Mouse (Mus musculus) MEL (cell line): Measurements from ENCODE around the gene Snx29. TPM values are rescaled to one million over a fixed set of nuclear protein-coding genes. Genes with fewer than 3 reads are reported as not detected.

Source experiments
- DNase-seq: peaks from one replicate; pipeline ENCODE4 v3.0.0; 2011; ENCODE audit warnings: low read depth, low spot score
- H3K27ac ChIP-seq: 2 replicates; pipeline ENCODE4 v1.5.1; 2012; ENCODE audit warnings: low read depth, mild to moderate bottlenecking, control low read depth, low read length, moderate library complexity; ENCODE audit not compliant: control insufficient read depth
- H3K27me3 ChIP-seq, 2 experiments: fragments of 150-350 bp in 1 of 2; sonication (generic) in 1 of 2; 2 replicates each; pipeline ENCODE4 v1.6.1; 2012; ENCODE audit warnings: low read length in 2 of 2, mild to moderate bottlenecking in 2 of 2, improper control_type of control experiment in 1 of 2, moderate library complexity in 1 of 2; ENCODE audit not compliant: insufficient read depth in 2 of 2, control insufficient read depth in 1 of 2
- H3K36me3 ChIP-seq, 2 experiments: 2 replicates each; pipeline ENCODE4 v1.6.1; 2012 to 2014; ENCODE audit warnings: low read length in 2 of 2, improper control_type of control experiment in 1 of 2, inconsistent platforms in 1 of 2, mild to moderate bottlenecking in 1 of 2; ENCODE audit not compliant: insufficient read depth in 2 of 2, control insufficient read depth in 1 of 2
- H3K4me1 ChIP-seq, 2 experiments: fragments of 150-350 bp in 1 of 2; sonication (generic) in 1 of 2; 2 replicates each; pipeline ENCODE4 v1.6.1; 2012; ENCODE audit warnings: low read length in 2 of 2, improper control_type of control experiment in 1 of 2, mild to moderate bottlenecking in 1 of 2; ENCODE audit not compliant: insufficient read depth in 2 of 2, control insufficient read depth in 1 of 2
- H3K4me3 ChIP-seq, 2 experiments: fragments of 150-350 bp in 1 of 2; sonication (generic) in 1 of 2; 2 replicates each; pipeline ENCODE4 v1.5.1; 2012; ENCODE audit warnings: low read depth in 2 of 2, low read length in 2 of 2, mild to moderate bottlenecking in 2 of 2, moderate library complexity in 2 of 2, control low read depth in 1 of 2, improper control_type of control experiment in 1 of 2; ENCODE audit not compliant: control insufficient read depth in 1 of 2, insufficient read depth in 1 of 2
- H3K79me2 ChIP-seq: 2 replicates; pipeline ENCODE4 v1.6.1; 2012; ENCODE audit warnings: mild to moderate bottlenecking, low read length, moderate library complexity; ENCODE audit not compliant: control insufficient read depth, poor library complexity, insufficient read depth
- H3K9ac ChIP-seq: 2 replicates; pipeline ENCODE4 v1.6.1; 2012; ENCODE audit warnings: low read depth, mild to moderate bottlenecking, control low read depth, low read length, moderate library complexity; ENCODE audit not compliant: control insufficient read depth, poor library complexity, severe bottlenecking
- H3K9me3 ChIP-seq: fragments of 150-350 bp; sonication (generic); replicated peaks from 2 replicates; pipeline ENCODE4 v1.6.1; 2012; ENCODE audit warnings: mild to moderate bottlenecking, low read length, improper control_type of control experiment, moderate library complexity; ENCODE audit not compliant: insufficient read depth
- BHLHE40 ChIP-seq: IDR thresholded peaks from 2 replicates; pipeline ENCODE4 v1.6.1; 2012; ENCODE audit warnings: low read depth, mild to moderate bottlenecking, inconsistent platforms, low read length, improper control_type of control experiment, borderline replicate concordance
- CHD2 ChIP-seq: IDR thresholded peaks from 2 replicates; pipeline ENCODE4 v1.6.1; 2011; ENCODE audit warnings: low read length, improper control_type of control experiment
- CTCF ChIP-seq, 3 experiments: IDR thresholded peaks in 2 of 3; conservative IDR thresholded peaks in 1 of 3; 2 replicates each; pipeline ENCODE4 v1.5.1; 2011 to 2012; ENCODE audit warnings: low read length in 3 of 3, low read depth in 2 of 3, mild to moderate bottlenecking in 2 of 3, improper control_type of control experiment in 1 of 3, inconsistent platforms in 1 of 3, mixed read lengths in 1 of 3, moderate library complexity in 1 of 3; ENCODE audit not compliant: control insufficient read depth in 1 of 3, insufficient read depth in 1 of 3, poor library complexity in 1 of 3, severe bottlenecking in 1 of 3
- ELF1 ChIP-seq: IDR thresholded peaks from 2 replicates; pipeline ENCODE4 v1.6.1; 2014; ENCODE audit warnings: low read depth, mild to moderate bottlenecking, inconsistent platforms, low read length, improper control_type of control experiment, moderate library complexity
- EP300 ChIP-seq, 2 experiments: IDR thresholded peaks; 2 replicates each; pipeline ENCODE4 v1.6.1; 2011; ENCODE audit warnings: improper control_type of control experiment in 2 of 2, low read length in 2 of 2, low read depth in 1 of 2, mild to moderate bottlenecking in 1 of 2
- ETS1 ChIP-seq: IDR thresholded peaks from 2 replicates; pipeline ENCODE4 v1.6.1; 2012; ENCODE audit warnings: low read depth, mild to moderate bottlenecking, inconsistent platforms, low read length, improper control_type of control experiment, moderate library complexity
- GABPA ChIP-seq: IDR thresholded peaks from 2 replicates; pipeline ENCODE4 v1.6.1; 2012; ENCODE audit warnings: low read depth, mild to moderate bottlenecking, inconsistent platforms, low read length, improper control_type of control experiment, moderate library complexity
- GATA1 ChIP-seq: IDR thresholded peaks from 2 replicates; pipeline ENCODE4 v1.6.1; 2011; ENCODE audit warnings: low read depth, low read length, improper control_type of control experiment
- HCFC1 ChIP-seq: IDR thresholded peaks from 2 replicates; pipeline ENCODE4 v1.6.1; 2012; ENCODE audit warnings: low read depth, mild to moderate bottlenecking, inconsistent platforms, low read length, improper control_type of control experiment, moderate library complexity
- JUND ChIP-seq: IDR thresholded peaks from 2 replicates; pipeline ENCODE4 v1.6.1; 2011; ENCODE audit warnings: low read depth, mild to moderate bottlenecking, improper control_type of control experiment, low read length
- KAT2A ChIP-seq: conservative IDR thresholded peaks from 2 replicates; pipeline ENCODE4 v1.6.1; 2012; ENCODE audit warnings: low read depth, low read length, improper control_type of control experiment, inconsistent platforms
- MAZ ChIP-seq: IDR thresholded peaks from 2 replicates; pipeline ENCODE4 v1.6.1; 2012; ENCODE audit warnings: low read depth, mild to moderate bottlenecking, inconsistent platforms, low read length, improper control_type of control experiment
- MEF2A ChIP-seq: IDR thresholded peaks from 2 replicates; pipeline ENCODE4 v1.6.1; 2014; ENCODE audit warnings: low read depth, mild to moderate bottlenecking, inconsistent platforms, low read length, improper control_type of control experiment; ENCODE audit not compliant: poor library complexity, insufficient replicate concordance, severe bottlenecking; ENCODE audit errors: extremely low read depth
- MXI1 ChIP-seq: IDR thresholded peaks from 2 replicates; pipeline ENCODE4 v1.6.1; 2011; ENCODE audit warnings: mild to moderate bottlenecking, low read depth, low read length, improper control_type of control experiment
- MYB ChIP-seq: IDR thresholded peaks from 2 replicates; pipeline ENCODE4 v1.6.1; 2011; ENCODE audit warnings: mild to moderate bottlenecking, low read depth, low read length, improper control_type of control experiment
- POLR2A ChIP-seq, 2 experiments: IDR thresholded peaks; 2 replicates each; pipeline ENCODE4 v1.6.1; 2011 to 2012; ENCODE audit warnings: low read length in 2 of 2, mild to moderate bottlenecking in 2 of 2, control low read depth in 1 of 2, improper control_type of control experiment in 1 of 2, low read depth in 1 of 2, moderate library complexity in 1 of 2; ENCODE audit not compliant: control insufficient read depth in 1 of 2, insufficient read depth in 1 of 2, poor library complexity in 1 of 2
- POLR2AphosphoS2 ChIP-seq: IDR thresholded peaks from 2 replicates; pipeline ENCODE4 v1.6.1; 2011; ENCODE audit warnings: low read length, improper control_type of control experiment
- RAD21 ChIP-seq: IDR thresholded peaks from 2 replicates; pipeline ENCODE4 v1.6.1; 2011; ENCODE audit warnings: mild to moderate bottlenecking, low read depth, low read length, improper control_type of control experiment
- RCOR1 ChIP-seq: IDR thresholded peaks from 2 replicates; pipeline ENCODE4 v1.6.1; 2012; ENCODE audit warnings: low read depth, mild to moderate bottlenecking, inconsistent platforms, low read length, improper control_type of control experiment
- SMC3 ChIP-seq: IDR thresholded peaks from 2 replicates; pipeline ENCODE4 v1.6.1; 2011; ENCODE audit warnings: low read depth, low read length, improper control_type of control experiment
- TBP ChIP-seq: IDR thresholded peaks from 2 replicates; pipeline ENCODE4 v1.8.0; 2011; ENCODE audit warnings: low read depth, low read length, improper control_type of control experiment
- TCF12 ChIP-seq: IDR thresholded peaks from 2 replicates; pipeline ENCODE4 v1.6.1; 2014; ENCODE audit warnings: low read depth, mild to moderate bottlenecking, inconsistent platforms, low read length, improper control_type of control experiment, moderate library complexity
- UBTF ChIP-seq: IDR thresholded peaks from 2 replicates; pipeline ENCODE4 v1.6.1; 2012; ENCODE audit warnings: low read depth, mild to moderate bottlenecking, inconsistent platforms, low read length, improper control_type of control experiment, moderate library complexity, borderline replicate concordance; ENCODE audit not compliant: insufficient read depth
- USF1 ChIP-seq: IDR thresholded peaks from 2 replicates; pipeline ENCODE4 v1.6.1; 2014; ENCODE audit warnings: low read depth, mild to moderate bottlenecking, inconsistent platforms, low read length, improper control_type of control experiment, moderate library complexity
- USF2 ChIP-seq, 2 experiments: IDR thresholded peaks; 2 replicates each; pipeline ENCODE4 v1.6.1; 2011 to 2012; ENCODE audit warnings: improper control_type of control experiment in 2 of 2, low read length in 2 of 2, borderline replicate concordance in 1 of 2, inconsistent platforms in 1 of 2, low read depth in 1 of 2, mild to moderate bottlenecking in 1 of 2; ENCODE audit not compliant: insufficient read depth in 1 of 2
- ZNF384 ChIP-seq: IDR thresholded peaks from 2 replicates; pipeline ENCODE4 v1.6.1; 2012; ENCODE audit warnings: low read depth, mild to moderate bottlenecking, inconsistent platforms, low read length, improper control_type of control experiment
- polyA plus RNA-seq, 2 experiments: library from polyadenylated mRNA; stranded (reverse) in 1 of 2; unstranded in 1 of 2; fragments of >175 nt in 1 of 2; fragments of >200 nt in 1 of 2; gene quantifications; 2 replicates each; pipeline versions ENCODE4 v1.2.1 to v1.2.4; 2012; ENCODE audit warnings: low replicate concordance in 2 of 2, low read depth in 1 of 2; ENCODE audit not compliant: insufficient read length in 2 of 2, insufficient read depth in 1 of 2, missing spikeins in 1 of 2
- total RNA-seq: library from RNA; depleted of rRNA; stranded (reverse); fragments of 300-350 nt; gene quantifications from 2 replicates; pipeline ENCODE4 v1.2.3, GENCODE M21; 2012

The Snx29 gene
- total and polyA plus RNA-seq, 3 experiments = 0.72 to 0.73 TPM; not detected in 1

DNA sequence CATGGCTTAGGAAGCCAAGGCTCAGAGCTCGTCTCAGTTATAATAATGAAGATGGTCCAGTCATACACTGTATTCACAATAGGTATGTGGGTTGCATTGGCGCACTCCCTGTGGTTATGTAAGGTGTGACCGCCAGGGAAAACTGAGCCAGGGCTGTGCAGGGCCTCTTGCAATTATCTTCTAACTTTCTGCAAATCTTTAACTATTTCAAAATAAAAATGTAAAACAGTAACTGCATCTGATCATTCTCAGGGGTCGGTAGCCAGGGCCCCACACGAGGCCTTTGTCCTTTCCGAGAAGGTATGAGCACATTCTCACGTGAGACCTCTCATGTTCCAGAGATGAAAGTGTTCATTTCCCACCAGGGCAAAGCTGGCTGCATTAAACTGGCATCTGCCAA is 185.6 kb downstream of the Snx29 start:
- DNase-seq = no peak
- no peak overlapping the region for H3K4me3 ChIP-seq
- no peaks in the 10 kb centered on the region for H3K4me1 ChIP-seq
- no peaks in the 10 kb centered on the region; a peak in 1 of 4 replicates for H3K27me3 ChIP-seq
- no peaks in the 10 kb centered on the region for H3K79me2 ChIP-seq
- H3K27ac ChIP-seq = no peak overlapping the region
- H3K9ac ChIP-seq = no peak overlapping the region
- no peaks in the 10 kb centered on the region for H3K9me3 ChIP-seq
- no peaks in the 10 kb centered on the region for H3K36me3 ChIP-seq
- TF ChIP-seq BHLHE40 = no peak
- no peak for TF ChIP-seq SMC3
- no peak for TF ChIP-seq EP300 (IDR thresholded peaks at IDR 0.05; ENCODE audit: low read depth in 1 of 2, low read length in 2 of 2)
- no peak for TF ChIP-seq HCFC1
- no peak for TF ChIP-seq JUND
- no peak for TF ChIP-seq ELF1
- TF ChIP-seq MEF2A = no peak
- no peak for TF ChIP-seq MAZ
- no peak for TF ChIP-seq TBP
- TF ChIP-seq CTCF (IDR thresholded peaks at IDR 0.05 in 2 of 3, conservative IDR thresholded peaks at IDR 0.05 in 1 of 3; ENCODE audit: control insufficient read depth in 1 of 3, insufficient read depth in 1 of 3, low read depth in 2 of 3, low read length in 3 of 3, poor library complexity in 1 of 3, severe bottlenecking in 1 of 3) = no peak
- no peak for TF ChIP-seq UBTF
- no peak for TF ChIP-seq RCOR1
- no peak for TF ChIP-seq KAT2A
- TF ChIP-seq POLR2A (IDR thresholded peaks at IDR 0.05; ENCODE audit: control insufficient read depth in 1 of 2, insufficient read depth in 1 of 2, low read depth in 1 of 2, low read length in 2 of 2, poor library complexity in 1 of 2) = no peak
- no peak for TF ChIP-seq ZNF384
- no peak for TF ChIP-seq TCF12
- no peak for TF ChIP-seq RAD21
- TF ChIP-seq GATA1 = no peak
- no peak for TF ChIP-seq GABPA
- TF ChIP-seq, all 39 proteins: peak for 0

DNA sequence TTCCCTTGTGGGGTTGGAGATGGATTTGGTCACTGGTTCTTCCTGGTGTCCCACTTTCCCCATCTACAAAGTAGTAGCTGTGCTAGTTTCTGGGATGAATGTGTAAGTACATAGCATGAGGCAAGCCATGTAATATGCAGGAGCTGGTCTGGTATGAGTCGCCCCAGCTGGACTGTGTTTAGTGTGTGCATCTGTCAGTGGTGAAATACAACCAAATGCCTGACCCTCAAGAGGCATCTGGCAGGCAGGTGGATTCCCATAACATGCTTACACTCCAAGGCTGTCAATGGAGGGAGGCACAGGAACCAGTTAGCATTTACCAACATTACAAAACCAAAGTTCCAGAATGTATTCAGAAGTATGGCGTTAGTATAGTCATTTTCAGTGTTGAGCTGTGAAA is 187.7 kb downstream of the Snx29 start:
- Histone ChIP-seq H3K79me2 (no peaks in the 10 kb centered on the region), H3K27me3 (no peaks in the 10 kb centered on the region; a peak in 1 of 4 replicates), H3K4me1 (no peaks in the 10 kb centered on the region), H3K27ac (no peak overlapping the region), H3K4me3 (no peak overlapping the region), H3K9ac (no peak overlapping the region), H3K36me3 (no peaks in the 10 kb centered on the region), H3K9me3 (no peaks in the 10 kb centered on the region)
- no peak for DNase-seq
- no peak for TF ChIP-seq MXI1
- no peak for TF ChIP-seq USF1
- TF ChIP-seq BHLHE40 = no peak
- no peak for TF ChIP-seq SMC3
- TF ChIP-seq TBP = no peak
- no peak for TF ChIP-seq CHD2
- no peak for TF ChIP-seq USF2 (IDR thresholded peaks at IDR 0.05; ENCODE audit: borderline replicate concordance in 1 of 2, insufficient read depth in 1 of 2, low read depth in 1 of 2, low read length in 2 of 2)
- no peak for TF ChIP-seq POLR2AphosphoS2
- TF ChIP-seq UBTF = no peak
- no peak for TF ChIP-seq MYB
- TF ChIP-seq ETS1 = no peak
- no peak for TF ChIP-seq RAD21
